Mouse (Mus musculus): ENCODE measurements around the gene Nlgn2. TPM values are rescaled to one million over a fixed set of nuclear protein-coding genes. Genes with fewer than 3 reads are reported as not detected.

Gene Nlgn2
- total RNA-seq, 2 experiments from 2014 or later = 220 to 226 TPM

DNA sequence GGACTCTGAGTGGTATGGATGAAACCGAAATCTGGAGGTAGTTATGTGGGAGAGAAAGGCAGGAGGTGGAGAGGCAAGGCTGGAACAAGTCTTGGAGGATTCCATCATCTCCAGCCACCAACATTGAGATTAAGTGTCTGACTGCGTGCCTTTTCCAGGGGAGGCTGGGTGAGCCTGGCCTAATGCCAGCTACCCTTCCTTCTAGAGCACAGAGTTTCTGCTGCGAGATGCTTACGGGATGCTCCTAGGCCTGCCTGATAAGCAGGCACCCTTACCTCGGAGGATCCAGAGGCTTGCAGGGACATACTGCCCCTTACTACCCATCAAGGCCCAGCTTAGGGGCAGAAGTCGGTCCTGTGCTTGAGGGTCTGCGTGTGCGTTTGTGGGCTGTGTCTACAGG, 4.0 kb downstream of the Nlgn2 start:
- DNase-seq (ENCODE audit: low spot score in 2 of 2) = no peak

DNA sequence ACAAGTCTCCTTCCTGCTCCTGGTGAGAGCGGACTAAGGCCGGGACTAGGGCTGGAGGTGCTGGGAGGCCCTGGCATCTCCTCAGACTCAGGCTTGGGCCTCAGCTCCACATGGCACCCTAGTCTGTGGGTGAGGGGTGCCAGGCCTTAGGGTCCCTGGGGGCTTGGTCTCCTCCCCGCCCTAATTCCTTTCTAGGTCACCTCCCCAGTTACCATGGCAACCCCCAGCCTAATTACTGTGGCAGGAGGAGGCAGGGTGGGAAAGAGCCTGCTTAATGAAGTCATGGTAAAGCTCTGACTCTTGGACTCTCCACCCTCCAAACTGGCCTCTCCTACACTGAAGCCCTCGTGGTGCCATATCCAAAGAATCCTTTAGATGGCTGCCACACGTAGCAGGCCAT, 8.8 kb downstream of the Nlgn2 start:
- no peak for DNase-seq (ENCODE audit: low spot score in 2 of 2)

DNA sequence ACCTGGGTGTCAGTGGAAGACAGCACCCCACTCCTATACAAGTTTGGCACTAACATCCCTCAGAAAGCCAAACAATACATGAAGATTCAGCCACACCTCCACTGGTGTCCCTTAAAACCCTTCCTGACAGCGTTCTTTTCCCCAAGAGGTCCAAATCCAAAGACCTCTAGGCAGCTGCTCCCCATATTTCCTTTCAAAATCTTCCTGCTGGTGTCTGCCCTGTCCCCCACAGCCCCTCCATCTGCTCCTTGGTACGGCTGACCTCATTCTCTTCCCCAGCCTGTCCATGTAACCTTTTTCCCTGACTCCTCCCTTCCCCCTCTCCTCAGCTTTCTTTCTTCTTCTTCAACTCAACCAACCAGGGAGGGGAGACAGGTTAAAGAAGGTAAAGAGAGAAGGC, 14.1 kb downstream of the Nlgn2 start:
- DNase-seq (ENCODE audit: low spot score in 2 of 2) = no peak

DNA sequence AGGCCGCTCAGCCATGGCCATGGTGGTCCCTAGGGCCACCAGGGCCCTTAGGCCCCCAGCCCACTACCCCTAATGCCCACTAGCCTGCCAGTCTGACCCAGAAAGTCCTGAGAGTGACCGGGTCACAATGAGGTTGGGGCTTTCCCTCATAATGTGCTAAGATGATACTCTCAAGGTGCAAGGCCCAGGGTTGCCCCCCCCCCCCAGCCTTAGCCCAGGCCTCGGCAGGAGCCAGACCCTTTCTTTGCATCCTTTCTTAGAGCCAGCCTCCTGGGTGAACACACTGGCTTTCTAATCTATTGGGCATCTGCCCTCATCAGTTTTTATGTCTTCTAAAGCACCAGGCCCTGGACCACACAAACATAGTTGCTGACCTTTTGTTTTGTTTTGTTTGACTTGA, 15.5 kb downstream of the Nlgn2 start, which contains the start of gene Spem1:
Gene Spem1 (minus strand): TSS at position 101 of the 400 bp plus-strand sequence.
- DNase-seq (ENCODE audit: low spot score in 2 of 2) = no peak

DNA sequence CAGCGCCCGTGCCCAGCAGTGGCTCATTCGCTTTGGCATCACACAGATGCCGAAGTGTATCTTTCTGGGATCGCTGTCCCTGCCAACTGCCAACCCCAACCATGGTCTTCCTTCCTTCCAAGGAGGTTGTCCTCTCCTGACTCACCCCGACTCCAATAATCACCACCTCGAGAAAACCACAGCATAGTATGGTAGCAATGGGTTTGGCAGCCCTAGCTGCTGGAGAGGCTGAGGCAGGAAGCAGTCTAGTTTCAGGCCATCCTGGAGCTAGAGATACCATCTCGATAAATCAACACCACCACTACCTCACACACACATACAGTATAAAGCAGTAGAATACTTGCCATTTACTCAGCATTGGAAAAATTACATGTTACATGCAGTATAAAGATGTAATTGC, 18.7 kb downstream of the Nlgn2 start:
- DNase-seq (ENCODE audit: low spot score in 2 of 2) = no peak

DNA sequence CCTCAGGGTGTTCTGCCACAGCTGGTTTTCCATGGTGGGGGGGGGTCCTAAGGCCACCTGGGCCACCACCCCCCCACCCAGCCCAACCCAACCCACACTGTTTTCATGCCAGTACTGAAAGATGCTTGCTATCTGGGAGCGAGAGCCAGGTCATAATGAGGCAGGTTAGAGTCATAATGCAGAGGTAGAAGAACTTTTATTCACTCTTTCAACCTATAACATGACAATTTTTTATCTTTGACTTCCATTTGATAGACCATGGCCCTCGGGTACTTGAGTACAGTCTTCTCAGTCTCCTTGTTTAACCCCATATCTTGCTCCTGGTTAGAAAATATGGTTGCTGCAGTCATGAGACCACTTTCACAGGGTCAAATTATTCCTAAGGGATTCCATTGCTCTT, 19.2 kb downstream of the Nlgn2 start, which contains the start of gene Spem2:
Gene Spem2 (minus strand): TSS at position 101 of the 400 bp plus-strand sequence.
- DNase-seq (ENCODE audit: low spot score in 2 of 2) = no peak

DNA sequence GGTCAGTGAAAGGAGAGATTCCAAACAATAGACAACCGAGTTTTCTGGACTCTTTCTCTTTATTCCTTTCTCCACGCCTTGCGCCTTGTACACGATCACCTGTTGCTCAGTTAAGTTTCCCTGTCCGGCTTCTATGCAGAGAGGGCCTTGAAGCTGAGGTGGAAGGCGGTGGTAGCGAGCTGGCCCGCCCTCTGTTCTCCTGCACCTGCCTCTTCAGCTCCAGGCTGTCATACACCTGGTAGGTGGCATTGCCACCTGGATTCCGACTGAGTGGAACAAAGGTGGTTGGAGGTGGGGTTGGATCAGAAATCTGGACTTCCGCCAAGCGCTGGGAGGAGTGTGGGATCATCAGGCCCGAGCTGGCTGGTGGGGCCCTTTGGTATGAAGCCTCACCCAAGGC, 21.1 kb downstream of the Nlgn2 start:
- no peak for DNase-seq (ENCODE audit: low spot score in 2 of 2)

DNA sequence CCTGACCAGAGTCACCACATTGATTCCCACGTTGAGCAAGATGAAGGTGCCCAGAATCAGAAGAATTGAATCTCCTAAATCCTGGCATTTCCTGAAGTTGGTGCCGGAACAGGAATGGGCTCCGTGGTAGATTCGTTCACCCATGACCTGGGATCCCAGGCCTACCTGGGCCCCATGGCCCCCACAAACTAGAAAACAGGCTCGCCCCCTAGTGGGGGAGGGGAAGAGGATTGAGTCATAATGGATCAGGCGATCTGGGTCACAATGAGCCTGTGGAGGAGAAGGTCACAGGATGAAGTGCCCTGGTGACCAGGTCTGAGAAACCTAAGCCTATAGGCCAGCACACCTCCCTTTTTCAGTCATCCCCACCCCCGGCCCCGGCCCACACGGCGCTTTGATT, 22.4 kb downstream of the Nlgn2 start, which contains the start of gene Gm39566:
Gene Gm39566 (minus strand): TSS at position 144 of the 400 bp plus-strand sequence.
- DNase-seq (ENCODE audit: low spot score in 2 of 2) = no peak

DNA sequence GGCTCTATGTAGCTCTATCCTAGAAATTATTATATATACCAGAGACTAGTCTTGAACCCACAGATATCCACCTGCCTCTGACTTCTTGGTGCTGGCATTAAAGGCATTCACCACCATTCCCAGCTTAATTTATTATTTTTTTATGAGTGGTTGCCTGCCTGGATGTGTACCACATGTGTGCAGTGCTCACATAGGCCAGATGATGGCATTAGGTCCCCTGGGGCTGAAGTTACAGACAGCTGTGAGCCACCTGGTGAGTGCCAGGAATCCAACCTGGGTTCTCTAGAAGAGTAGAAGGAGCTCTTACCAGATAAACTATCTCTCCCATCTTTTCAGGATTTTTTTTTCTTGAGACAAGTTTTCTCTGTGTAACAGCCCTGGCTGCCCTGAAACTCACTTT, 27.3 kb downstream of the Nlgn2 start:
- DNase-seq (ENCODE audit: low spot score in 2 of 2) = no peak

DNA sequence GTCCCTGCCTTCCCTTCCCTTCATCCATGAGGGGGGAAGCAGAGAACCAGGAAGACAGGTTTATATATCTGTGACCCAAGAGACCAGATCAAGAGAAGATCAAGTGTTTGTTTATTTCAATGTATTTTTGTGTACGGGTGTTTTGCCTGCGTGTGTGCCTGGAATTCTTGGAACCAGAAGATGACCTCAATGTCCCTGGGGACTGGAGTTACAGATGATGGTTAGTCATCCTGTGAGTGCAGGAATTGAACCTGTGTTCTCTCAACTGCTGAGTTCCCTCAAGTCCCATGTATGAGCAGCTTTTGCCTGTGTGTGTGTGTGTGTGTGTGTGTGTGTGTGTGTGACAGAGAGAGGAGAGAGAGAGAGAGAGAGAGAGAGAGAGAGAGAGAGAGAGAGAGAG, 29.9 kb downstream of the Nlgn2 start:
- DNase-seq (ENCODE audit: low spot score in 2 of 2) = no peak

DNA sequence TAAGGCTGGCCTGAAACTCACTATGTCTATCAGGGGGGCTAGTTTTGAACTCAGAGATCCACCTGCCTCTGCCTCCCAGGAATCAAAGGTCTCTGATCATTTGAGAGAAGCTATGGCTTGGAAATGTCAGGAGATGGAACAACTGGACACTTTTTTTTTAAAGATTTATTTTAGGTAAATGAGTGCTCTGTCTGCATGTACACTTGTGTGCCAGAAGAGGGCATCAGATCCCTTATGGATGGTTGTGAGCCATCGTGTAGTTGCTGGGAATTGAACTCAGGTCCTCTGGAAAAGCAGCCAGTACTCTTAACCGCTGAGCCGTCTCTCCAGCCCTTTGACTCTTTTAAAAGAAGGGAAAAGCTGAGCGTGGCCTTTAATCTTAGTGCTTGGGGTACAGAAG, 31.2 kb downstream of the Nlgn2 start:
- DNase-seq (ENCODE audit: low spot score in 2 of 2) = no peak

DNA sequence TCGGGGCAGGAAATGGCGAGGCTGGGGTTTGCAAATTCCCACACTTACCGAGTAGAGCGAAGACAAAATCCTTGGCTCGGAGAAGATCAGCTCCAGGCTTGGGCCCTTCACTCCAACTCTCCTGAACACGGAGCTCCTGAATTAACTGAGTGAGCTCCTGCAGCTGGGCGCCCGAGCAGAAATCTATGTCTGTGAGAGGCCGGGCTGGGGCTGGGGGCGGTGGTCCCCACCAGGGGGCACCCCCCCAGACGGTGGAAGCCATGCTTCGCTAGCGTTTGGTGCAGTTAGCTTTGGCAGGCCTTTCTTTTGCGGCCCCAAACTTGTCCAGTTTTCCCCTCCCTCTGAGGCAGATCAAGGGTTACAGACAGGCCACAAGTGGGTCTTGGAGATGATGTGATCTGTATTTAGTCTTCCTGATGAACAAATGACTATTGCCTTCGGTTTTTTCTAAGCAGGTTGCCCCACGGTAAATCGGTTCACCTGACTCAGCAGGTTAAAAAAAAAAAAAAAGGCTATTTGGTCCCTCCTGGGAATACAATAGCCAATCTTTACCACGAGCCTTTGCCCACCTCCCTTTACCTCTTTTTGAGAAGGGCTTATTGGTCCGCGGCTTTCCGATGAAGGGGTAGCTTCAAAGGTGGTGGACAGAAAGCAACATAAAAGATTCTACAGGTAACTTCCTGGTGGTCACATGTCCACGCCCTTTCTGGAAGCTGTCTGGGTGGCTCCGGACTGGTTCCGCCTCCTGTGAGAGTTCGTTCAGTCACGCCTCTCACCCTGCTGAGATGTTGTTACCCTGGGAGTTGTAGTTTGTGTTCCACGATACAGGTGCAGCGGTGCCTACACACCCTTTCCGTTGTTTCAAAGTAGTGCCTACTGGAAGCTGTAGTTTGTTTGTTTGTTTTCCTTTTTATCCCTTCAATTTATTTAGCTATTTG, 32.3 kb downstream of the Nlgn2 start, which contains the start of gene Tmem102:
Gene Tmem102 (minus strand): TSS at position 653 of the 938 bp plus-strand sequence.
- no peak for DNase-seq (ENCODE audit: low spot score in 2 of 2)

DNA sequence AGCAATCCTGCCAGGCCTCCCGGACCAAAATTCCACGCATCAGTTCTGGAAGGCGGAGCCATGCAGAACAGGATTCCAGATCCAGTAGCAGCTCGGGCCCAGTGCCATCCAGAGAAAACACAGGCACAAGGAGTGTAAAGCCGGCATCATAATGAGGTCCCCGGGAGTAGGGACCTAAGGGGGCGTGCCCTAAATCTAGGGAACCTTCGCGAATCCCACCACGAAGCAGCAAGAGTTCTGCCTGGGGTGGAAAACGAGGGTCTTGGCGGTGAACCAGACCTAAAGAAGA, 33.0 kb downstream of the Nlgn2 start:
- DNase-seq (ENCODE audit: low spot score in 2 of 2) = no peak

DNA sequence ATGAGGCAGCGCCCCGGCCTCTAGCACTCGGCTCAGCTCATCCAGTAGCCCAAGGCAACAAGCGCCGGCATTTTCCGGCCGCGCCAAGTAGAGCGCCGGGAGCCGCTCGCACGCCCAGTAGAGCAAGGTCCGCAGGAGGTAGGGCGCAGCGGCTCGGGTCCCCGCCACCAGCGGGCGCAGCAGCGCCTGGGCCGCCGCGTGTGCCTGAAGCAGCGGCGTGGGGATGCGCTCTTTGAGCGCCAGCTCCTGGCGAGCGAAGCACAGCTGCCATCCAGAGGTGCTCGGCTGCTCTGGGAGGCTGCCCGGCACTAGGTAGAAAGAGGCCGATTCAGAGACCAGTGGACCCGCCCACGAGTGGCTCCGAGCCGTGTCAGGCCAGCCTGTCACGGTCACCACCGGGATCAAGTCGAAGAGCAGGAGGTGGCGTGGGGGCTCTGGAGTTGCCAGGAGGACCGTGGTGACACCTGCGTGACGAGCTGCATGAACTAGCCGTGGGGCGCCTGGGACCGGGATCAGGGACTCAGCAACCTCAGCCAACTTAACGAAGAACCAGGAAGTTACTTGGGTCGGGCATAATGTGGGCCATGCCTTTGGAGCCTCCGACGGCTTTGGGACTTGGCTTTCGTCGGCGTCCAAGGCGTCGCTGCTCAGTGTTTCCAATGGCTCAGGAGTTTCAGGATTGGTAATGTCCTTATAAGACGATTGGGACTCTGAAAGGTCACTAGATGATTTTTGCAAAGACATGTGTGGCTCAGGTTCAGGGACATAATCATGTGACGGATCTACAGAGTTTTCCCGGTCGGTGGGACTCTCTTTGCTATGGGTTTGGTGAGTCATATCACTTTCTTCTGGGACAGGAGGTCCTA, 33.6 kb downstream of the Nlgn2 start:
- peak; percentile 52 to 56 for DNase-seq (ENCODE audit: low spot score in 2 of 2)

DNA sequence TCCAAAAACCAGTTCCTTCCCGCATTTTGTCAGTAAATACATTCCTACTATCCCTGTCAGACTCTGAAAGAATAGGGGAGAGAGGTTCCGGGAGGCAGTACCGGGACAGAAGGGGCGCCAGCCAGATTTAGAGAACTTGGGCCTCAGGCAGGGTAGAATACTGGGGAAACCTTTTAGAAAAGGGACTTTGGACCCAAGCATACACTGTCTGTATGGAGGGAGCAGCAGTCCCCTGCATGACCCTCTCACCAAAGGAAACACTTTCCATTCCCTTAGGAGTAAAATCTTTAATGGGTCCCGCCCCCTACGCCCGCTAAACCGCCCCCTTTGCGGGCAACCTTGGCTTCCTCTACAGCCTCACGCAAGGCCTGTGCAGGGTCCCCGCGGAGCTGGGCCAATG, 34.3 kb downstream of the Nlgn2 start:
- peak in 1 of 2 experiments; percentile 33 for DNase-seq (ENCODE audit: low spot score in 2 of 2)

DNA sequence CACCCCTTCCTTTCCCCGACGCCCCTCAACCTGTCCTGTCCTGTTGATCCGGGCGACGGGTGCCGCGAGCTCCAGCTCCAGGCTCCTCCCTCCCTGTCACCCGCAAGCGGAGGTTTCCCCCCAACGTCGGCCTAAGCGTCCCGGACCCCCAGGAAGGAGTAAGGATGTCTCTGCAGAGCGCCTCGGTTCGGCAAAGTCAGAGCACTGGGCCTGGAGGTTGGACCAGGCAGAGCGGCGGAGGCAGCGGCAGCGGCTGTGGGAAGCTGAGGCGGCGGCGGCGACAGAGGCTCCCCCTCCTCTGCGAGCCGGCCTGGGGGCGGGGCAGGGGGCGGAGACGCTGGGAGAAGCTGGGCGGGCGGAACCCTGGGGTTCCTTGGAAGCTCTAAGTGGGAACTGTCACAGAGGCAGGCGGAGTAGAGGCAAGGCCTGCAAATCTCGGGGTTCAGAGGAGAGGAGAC, 34.9 kb downstream of the Nlgn2 start:
- DNase-seq (ENCODE audit: low spot score in 2 of 2) = peak; percentile 75 to 86

DNA sequence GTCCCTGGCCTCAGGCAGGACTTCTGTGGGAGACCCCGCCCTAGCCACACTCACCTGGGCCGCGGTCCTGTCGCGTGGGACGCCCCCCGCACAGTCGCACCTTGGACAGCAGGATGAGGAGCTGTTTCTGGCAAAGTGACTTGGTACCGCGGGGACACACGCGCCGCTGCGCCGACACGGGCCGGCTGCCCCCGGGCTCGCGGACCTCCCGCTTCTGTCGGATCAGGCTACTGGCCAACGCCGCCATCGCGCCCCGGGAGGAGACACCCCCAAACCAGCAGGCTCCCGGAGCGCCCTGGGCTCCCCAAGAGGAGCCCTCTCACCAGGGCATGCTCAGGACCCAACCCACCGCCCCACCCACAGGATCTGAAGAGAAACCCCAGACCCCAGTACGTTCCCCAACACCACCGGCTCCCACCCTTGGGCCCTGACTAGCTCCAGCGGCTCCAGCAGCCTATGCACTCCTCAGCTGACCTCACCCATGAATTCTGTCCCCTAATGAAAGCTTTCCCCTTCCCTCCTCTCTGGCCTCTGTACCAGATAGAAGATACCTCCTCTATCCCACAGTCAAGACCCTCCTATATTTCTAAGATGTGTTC, 36.1 kb downstream of the Nlgn2 start, which contains the start of gene Fgf11:
Gene Fgf11 (minus strand): TSS at position 479 of the 599 bp plus-strand sequence.
- DNase-seq (ENCODE audit: low spot score in 2 of 2) = no peak

DNA sequence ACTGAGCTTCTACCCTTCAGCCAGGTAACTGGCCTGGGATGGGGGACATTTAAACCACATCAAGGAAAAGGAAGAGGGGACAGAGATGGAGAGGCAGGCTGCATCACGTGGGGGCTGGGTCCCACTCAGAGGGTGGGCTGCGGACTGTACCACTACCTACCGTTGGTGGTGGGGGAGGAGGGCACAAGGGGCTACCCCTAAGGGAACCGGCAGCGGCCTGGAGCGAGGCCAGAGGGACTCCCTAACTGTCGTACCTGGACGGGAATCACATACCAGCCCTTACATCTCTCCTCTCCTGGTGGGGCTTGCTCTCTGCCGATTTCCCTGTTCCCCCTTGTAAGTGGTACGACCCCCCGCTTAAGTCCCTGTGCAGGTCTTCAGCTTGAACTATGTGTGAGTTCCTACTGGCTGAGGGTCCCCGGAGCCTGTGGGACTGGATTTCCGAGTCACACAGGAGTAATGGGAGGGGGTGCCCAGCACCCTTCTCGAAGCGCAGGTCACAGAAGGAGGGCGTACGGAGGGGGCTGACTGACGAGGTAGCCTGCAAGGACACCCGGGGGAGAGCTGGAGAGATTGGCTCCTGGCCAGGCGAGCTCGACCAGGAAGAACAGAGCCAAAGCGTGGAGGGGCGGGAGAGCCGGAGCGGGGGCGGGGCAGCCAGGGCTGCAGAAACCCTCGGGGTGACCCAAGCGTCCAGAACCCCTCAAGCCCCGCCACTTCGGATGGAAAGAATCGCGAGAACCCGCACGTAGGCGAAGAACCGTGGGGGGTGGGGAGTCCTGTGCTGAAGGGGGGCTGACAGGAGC, 37.0 kb downstream of the Nlgn2 start:
- peak; percentile 77 to 80 for DNase-seq (ENCODE audit: low spot score in 2 of 2)

DNA sequence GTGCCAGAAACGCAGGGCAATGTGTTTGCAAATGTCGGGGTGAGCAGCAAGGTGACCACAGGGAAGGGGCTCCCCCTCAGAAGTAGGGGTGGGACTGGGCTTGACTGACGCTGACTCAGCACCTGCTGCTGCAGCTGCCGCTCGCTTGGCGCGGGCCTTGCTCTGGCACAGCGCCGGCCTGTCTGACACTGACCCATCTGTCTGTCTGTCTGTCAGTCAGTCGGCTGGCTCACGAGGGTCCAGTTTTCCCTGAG, 37.5 kb downstream of the Nlgn2 start:
- no peak for DNase-seq (ENCODE audit: low spot score in 2 of 2)

DNA sequence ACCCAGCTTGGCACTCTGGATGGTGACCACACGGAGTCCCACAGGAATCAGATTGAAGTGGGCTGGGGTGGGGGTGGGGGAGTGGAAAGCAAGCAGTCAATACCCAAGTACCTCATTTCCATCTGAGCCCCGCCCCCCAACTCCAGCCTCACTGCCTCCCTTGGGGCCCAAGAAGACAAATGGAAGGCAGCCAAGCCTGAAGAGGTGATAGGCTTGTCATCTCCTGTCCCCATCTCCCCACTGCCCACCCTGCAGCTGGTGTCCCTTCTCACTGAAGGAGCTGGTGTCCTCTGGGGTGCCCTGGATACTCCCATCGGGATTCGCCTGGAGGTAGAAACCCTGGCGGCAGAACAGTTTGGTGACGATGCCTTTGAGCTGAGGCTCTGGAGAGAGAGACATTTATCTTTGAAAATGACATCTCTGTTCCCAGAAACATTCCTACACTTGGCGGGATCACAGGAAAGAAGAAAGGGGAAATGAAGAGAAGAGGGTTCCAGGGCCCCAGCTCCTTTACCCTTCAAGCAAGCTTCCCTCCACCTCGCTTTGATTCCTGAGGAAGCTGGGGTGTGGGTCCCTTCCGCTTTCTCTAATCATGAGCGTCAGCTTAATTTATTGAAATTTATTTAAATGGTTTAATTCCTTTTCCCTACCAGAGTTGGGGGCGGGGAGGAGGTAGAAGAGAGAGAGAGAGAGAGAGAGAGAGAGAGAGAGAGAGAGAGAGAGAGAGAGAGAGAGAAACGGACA, 38.0 kb downstream of the Nlgn2 start:
- DNase-seq (ENCODE audit: low spot score in 2 of 2) = no peak
